Mouse (Mus musculus) large intestine, adult 2 months (tissue): Measurements from ENCODE around the gene Mrpl14. TPM values are rescaled to one million over a fixed set of nuclear protein-coding genes. Genes with fewer than 3 reads are reported as not detected.

Experiments used
- DNase-seq: peaks from one replicate; pipeline ENCODE4 v3.0.0-alpha.2; 2012; ENCODE audit warnings: low read depth, low spot score
- WGBS: fragments of 180-500 bp; shearing (Covaris S2); methylation state at CpG from one replicate; pipeline ENCODE4 v1.1.7; 2018; 5-methylcytosine and 5-hydroxymethylcytosine counted together
- polyA plus RNA-seq: library from polyadenylated mRNA; depleted of rRNA; stranded (reverse); fragments of >200 nt; gene quantifications from 2 replicates; pipeline ENCODE4 v1.2.3, GENCODE M21; 2012

Mrpl14 gene
- polyA plus RNA-seq, 1 experiment, result 112 TPM

- no peak for DNase-seq
- 84% methylated on average over 8 of the region's 8 CpGs for WGBS
These were observed 24.3 kb downstream of the Mrpl14 start for GRCm38 (mm10) chr17:45710407-45710806.

- 24% methylated on average over 3 of the region's 3 CpGs for WGBS
- DNase-seq, result no peak
These were observed 25.4 kb downstream of the Mrpl14 start for GRCm38 (mm10) chr17:45711525-45711924.

GRCm38 (mm10) chr17:45718323-45718722 is 32.2 kb downstream of the Mrpl14 start:
- no peak for DNase-seq
- 6% methylated on average over 10 of the region's 10 CpGs for WGBS

GRCm38 (mm10) chr17:45723732-45724573 is 37.8 kb downstream of the Mrpl14 start:
- WGBS, result 3% methylated on average over 25 of the region's 25 CpGs
- no peak for DNase-seq

GRCm38 (mm10) chr17:45724574-45724921 is 38.4 kb downstream of the Mrpl14 start:
- WGBS, result 95% methylated on average over 10 of the region's 10 CpGs
- DNase-seq, result no peak

GRCm38 (mm10) chr17:45726249-45726648 is 40.1 kb downstream of the Mrpl14 start:
- 17% methylated on average over 7 of the region's 7 CpGs for WGBS
- no peak for DNase-seq

GRCm38 (mm10) chr17:45727481-45727880 is 41.4 kb downstream of the Mrpl14 start:
- DNase-seq, result no peak
- 89% methylated on average over 2 of the region's 2 CpGs for WGBS

GRCm38 (mm10) chr17:45727983-45728723 is 42.0 kb downstream of the Mrpl14 start:
- 90% methylated on average over 8 of the region's 8 CpGs for WGBS
- DNase-seq, result no peak

- no peak for DNase-seq
- 81% methylated on average over 10 of the region's 10 CpGs for WGBS
These were observed 43.3 kb downstream of the Mrpl14 start for GRCm38 (mm10) chr17:45729387-45729786.

- DNase-seq, result no peak
- 94% methylated on average over 4 of the region's 4 CpGs for WGBS
These were observed 44.6 kb downstream of the Mrpl14 start for GRCm38 (mm10) chr17:45730696-45731095.

- no peak for DNase-seq
- WGBS, result 30% methylated on average over 9 of the region's 9 CpGs
These were observed 45.2 kb downstream of the Mrpl14 start for GRCm38 (mm10) chr17:45731172-45731864.

- WGBS, result 84% methylated on average over 19 of the region's 19 CpGs
- DNase-seq, result no peak
These were observed 47.1 kb downstream of the Mrpl14 start for GRCm38 (mm10) chr17:45733038-45733734.

- DNase-seq, result no peak
- WGBS, result 1% methylated on average over 41 of the region's 41 CpGs
These were observed 47.7 kb downstream of the Mrpl14 start, which contains the start of gene 1600014C23Rik for GRCm38 (mm10) chr17:45733735-45734301. Gene 1600014C23Rik, minus strand, starts transcription at chr17:45733844.

- no peak for DNase-seq
- WGBS, result 72% methylated on average over 3 of the region's 3 CpGs
These were observed 48.2 kb downstream of the Mrpl14 start for GRCm38 (mm10) chr17:45734333-45734732.

- no peak for DNase-seq
- WGBS, result 37% methylated on average over 4 of the region's 4 CpGs
These were observed 48.8 kb downstream of the Mrpl14 start for GRCm38 (mm10) chr17:45734881-45735280.

GRCm38 (mm10) chr17:45735382-45736310 is 49.5 kb downstream of the Mrpl14 start:
- no peak for DNase-seq
- WGBS, result 7% methylated on average over 10 of the region's 10 CpGs

- WGBS, result under 1% methylated on average over 68 of the region's 72 CpGs
- no peak for DNase-seq
These were observed 50.4 kb downstream of the Mrpl14 start for GRCm38 (mm10) chr17:45736311-45737077.
